Mouse (Mus musculus) ES-E14 (cell line): Measurements from ENCODE around the gene Hs3st5.

ENCODE experiments used
- HCFC1 ChIP-seq: IDR thresholded peaks from 2 replicates; pipeline ENCODE4 v1.6.1; 2012; ENCODE audit warnings: low read length, inconsistent platforms, borderline replicate concordance; ENCODE audit not compliant: insufficient read depth
- MAFK ChIP-seq: IDR thresholded peaks from 2 replicates; pipeline ENCODE4 v1.6.1; 2014; ENCODE audit warnings: mild to moderate bottlenecking, low read depth, low read length, inconsistent platforms; ENCODE audit not compliant: insufficient read depth
- ZNF384 ChIP-seq: IDR thresholded peaks from 2 replicates; pipeline ENCODE4 v1.6.1; 2012; ENCODE audit warnings: low read depth, low read length, inconsistent platforms

- no peak for TF ChIP-seq ZNF384
- TF ChIP-seq MAFK, result no peak
- TF ChIP-seq HCFC1, result no peak
Observed at GRCm38 (mm10) chr10:36713974-36714373, 207.4 kb downstream of the Hs3st5 start.
